In genomic region chr8:70172043-70172681, GRCm38 (mm10) we compare ENCODE assay signal across 7 mouse cellular contexts. TPM values are rescaled to one million over a fixed set of nuclear protein-coding genes. Genes with fewer than 3 reads are reported as not detected.
A peak's percentile ranks its signal among the peaks of the same experiment; 100 is the strongest.
DNase-seq lines count a peak whose midpoint lies in the region; ATAC-seq lines count a peak whose summit lies in the region.

TSS of gene Tmem161a (plus strand) at chr8:70172356.

- H3K9me3 ChIP-seq in intestine, embryonic 16.5 days (ENCODE audit: control insufficient read depth, low read length): no peaks in the 10 kb centered on the region
- H3K9me3 ChIP-seq in midbrain, embryonic 11.5 days (ENCODE audit: control insufficient read depth, low read length): no peaks in the 10 kb centered on the region

- H3K36me3 ChIP-seq in intestine, embryonic 16.5 days (ENCODE audit: control insufficient read depth, insufficient read depth, low read length): 0 out of 2 replicates have a peak, but pooled peaks cover 2% of the 10 kb centered on the region
- peaks cover 3% of the 10 kb centered on the region; the same call in 1 of the 2 replicates for H3K36me3 ChIP-seq in midbrain, embryonic 11.5 days (ENCODE audit: control insufficient read depth, insufficient read depth, low read length)

- H3K4me3 ChIP-seq in intestine, embryonic 16.5 days (ENCODE audit: low read length): peak within 1 kb of the TSS; percentile 83
- peak within 1 kb of the TSS; percentile 72 for H3K4me3 ChIP-seq in midbrain, embryonic 11.5 days (ENCODE audit: low read depth, low read length)

- peak; percentile 93 for DNase-seq in adrenal gland, adult 8-10 months
- peak; percentile 90 for DNase-seq in embryo, embryonic 9.5 days (ENCODE audit: extremely low spot score)
- peak; percentile 74 to 90 for DNase-seq in gastrocnemius, postnatal 4 days (ENCODE audit: low spot score in 2 of 2)
- peak; percentile 89 to 91 for DNase-seq in left cerebral cortex, postnatal 36 days (ENCODE audit: low spot score in 2 of 2)
- peak; percentile 98 for DNase-seq in midbrain, embryonic 11.5 days (ENCODE audit: low spot score, missing footprints)
- peak; percentile 93 for DNase-seq in skeletal muscle tissue, adult 2 months (ENCODE audit: low read depth, low spot score)

- H3K4me2 ChIP-seq in intestine, embryonic 16.5 days (ENCODE audit: low read depth, low read length): peak within 1 kb of the TSS; percentile 71
- peak within 1 kb of the TSS; percentile 52 for H3K4me2 ChIP-seq in midbrain, embryonic 11.5 days

- intact Hi-C loops in left cerebral cortex, postnatal 36 days (cut with DNase I): no loop called here

- H3K9ac ChIP-seq in intestine, embryonic 16.5 days (ENCODE audit: low read depth, low read length): peak within 1 kb of the TSS; percentile 86
- H3K9ac ChIP-seq in midbrain, embryonic 11.5 days (ENCODE audit: low read length): peak within 1 kb of the TSS; percentile 70

- ATAC-seq in intestine, embryonic 16.5 days: peak; percentile 97
- ATAC-seq in midbrain, embryonic 11.5 days (ENCODE audit: low FRiP score): peak; percentile 97

- H3K27ac ChIP-seq in intestine, embryonic 16.5 days (ENCODE audit: low read length): 0 out of 2 replicates have a peak within 1 kb of the TSS, but pooled peaks have one; percentile 7
- H3K27ac ChIP-seq in midbrain, embryonic 11.5 days (ENCODE audit: low read depth, low read length): no peak within 1 kb of the TSS

- 2% methylated on average over 27 of the region's 27 CpGs for WGBS in intestine, embryonic 16.5 days
- 2% methylated on average over 27 of the region's 27 CpGs for WGBS in midbrain, embryonic 11.5 days

- H3K4me1 ChIP-seq in intestine, embryonic 16.5 days (ENCODE audit: control insufficient read depth, insufficient read depth, low read length): peaks cover 16% of the 10 kb centered on the region
- H3K4me1 ChIP-seq in midbrain, embryonic 11.5 days (ENCODE audit: control insufficient read depth, insufficient read depth, low read length): peaks cover 10% of the 10 kb centered on the region; the same call in 1 of the 2 replicates

- no peaks in the 10 kb centered on the region for H3K27me3 ChIP-seq in intestine, embryonic 16.5 days (replicated peaks; ENCODE audit: control insufficient read depth, insufficient read depth, low read length)
- H3K27me3 ChIP-seq in midbrain, embryonic 11.5 days (ENCODE audit: control insufficient read depth, insufficient read depth, low read length): no peaks in the 10 kb centered on the region

RNA-seq across cellular contexts. Expression of gene Tmem161a, which starts in this region (rescaled TPM):
- total RNA-seq in adrenal gland, adult 8-10 months (2022): 10 to 100 TPM; 70.3 to 95.5 (median 90.6) TPM
- 10 to 100 TPM; 64.5 to 72.5 TPM for total RNA-seq in gastrocnemius, postnatal 4 days (2021)
- 66.9 and 67.7 TPM in 2 replicates for polyA plus RNA-seq in intestine, embryonic 16.5 days (2015; fragmentation: Nextera tagmentation; extraction: Ambion mirVana)
- 10 to 100 TPM; 42.9 to 60.1 TPM for total RNA-seq in left cerebral cortex, postnatal 36 days (2021)
- 28.6 and 33.3 TPM in 2 replicates for polyA plus RNA-seq in midbrain, embryonic 11.5 days (2014; fragmentation: Nextera tagmentation; extraction: Ambion mirVana)
